Mouse (Mus musculus) heart, adult 8-10 months (tissue): Measurements from ENCODE around the gene AC161166.1. TPM values are rescaled to one million over a fixed set of nuclear protein-coding genes. Genes with fewer than 3 reads are reported as not detected.
A peak's percentile ranks its signal among the peaks of the same experiment; 100 is the strongest.
"Not testable (repeated sequence)": the region's sequence is repeated elsewhere in the genome, so short reads cannot be mapped to it uniquely, and the experiment has no call there.

Source experiments
- DNase-seq: peaks from one replicate; pipeline ENCODE4 v3.0.0; 2022; ENCODE audit warnings: low spot score
- total RNA-seq, 4 experiments: library from RNA; stranded (reverse); gene quantifications; 2 replicates each; pipeline ENCODE4 v1.2.4; 2022

Gene AC161166.1
- total RNA-seq, 4 experiments from 2014 or later: not detected

- DNase-seq: no peak
Measured at GRCm38 (mm10) chr7:24525686-24526420, 13.6 kb upstream of the AC161166.1 start.

GRCm38 (mm10) chr7:24524978-24525377 lies 12.7 kb upstream of the AC161166.1 start:
- no peak for DNase-seq

- no peak for DNase-seq
Measured at GRCm38 (mm10) chr7:24523723-24524122, 11.5 kb upstream of the AC161166.1 start.

- no peak for DNase-seq
Measured at GRCm38 (mm10) chr7:24522805-24523204, 10.6 kb upstream of the AC161166.1 start.

- not testable (repeated sequence) for DNase-seq
Measured at GRCm38 (mm10) chr7:24520054-24520453, 7.8 kb upstream of the AC161166.1 start.

GRCm38 (mm10) chr7:24519130-24519529 lies 6.9 kb upstream of the AC161166.1 start:
- no peak for DNase-seq

- DNase-seq: no peak
Measured at GRCm38 (mm10) chr7:24517654-24518053, 5.4 kb upstream of the AC161166.1 start.

GRCm38 (mm10) chr7:24517077-24517476 lies 4.8 kb upstream of the AC161166.1 start:
- DNase-seq: no peak

- DNase-seq: not testable (repeated sequence)
Measured at GRCm38 (mm10) chr7:24516319-24516718, 4.1 kb upstream of the AC161166.1 start.

- DNase-seq: no peak
Measured at GRCm38 (mm10) chr7:24507726-24508114, 4.5 kb downstream of the AC161166.1 start.

GRCm38 (mm10) chr7:24506838-24507725 lies 5.2 kb downstream of the AC161166.1 start, which contains the start of gene Zfp428:
Gene Zfp428 (plus strand): TSS chr7:24507006.
- peak; percentile 70 for DNase-seq

- peak; percentile 32 for DNase-seq
Measured at GRCm38 (mm10) chr7:24506476-24506837, 5.8 kb downstream of the AC161166.1 start.

GRCm38 (mm10) chr7:24506065-24506459 lies 6.2 kb downstream of the AC161166.1 start:
- DNase-seq: peak; percentile 31

GRCm38 (mm10) chr7:24505447-24506064 lies 6.7 kb downstream of the AC161166.1 start:
- no peak for DNase-seq

GRCm38 (mm10) chr7:24504868-24505267 lies 7.4 kb downstream of the AC161166.1 start:
- DNase-seq: no peak

- DNase-seq: no peak
Measured at GRCm38 (mm10) chr7:24504004-24504403, 8.3 kb downstream of the AC161166.1 start.

GRCm38 (mm10) chr7:24501492-24501891 lies 10.8 kb downstream of the AC161166.1 start:
- no peak for DNase-seq

- DNase-seq: no peak
Measured at GRCm38 (mm10) chr7:24500929-24501328, 11.3 kb downstream of the AC161166.1 start.

- DNase-seq: no peak
Measured at GRCm38 (mm10) chr7:24499856-24500577, 12.2 kb downstream of the AC161166.1 start.

- no peak for DNase-seq
Measured at GRCm38 (mm10) chr7:24488303-24488702, 24.0 kb downstream of the AC161166.1 start.

GRCm38 (mm10) chr7:24487403-24487802 lies 24.9 kb downstream of the AC161166.1 start:
- no peak for DNase-seq
